Mouse (Mus musculus): ENCODE results near the gene Shroom3.

Shroom3 gene

GRCm38 (mm10) chr5:92961770-92962231 lies 278.6 kb downstream of the Shroom3 start:
- POLR2A ChIA-PET = interaction anchor here in 2 of 4 experiments (0.8 to 4.1 kb wide), 23 partner anchors 9 to 233 kb away, joined by 3 to 21 read pairs (median 4); no protein-coding TSS in a partner anchor

GRCm38 (mm10) chr5:92964691-92965090 lies 281.5 kb downstream of the Shroom3 start:
- POLR2A ChIA-PET = interaction anchor here in 3 of 4 experiments (0.7 to 1.5 kb wide), 10 partner anchors 9 to 210 kb away, joined by 3 to 10 read pairs (median 3); no protein-coding TSS in a partner anchor
- CTCF ChIA-PET = interaction anchor here in 3 of 4 experiments (0.6 to 1.7 kb wide), 4 partner anchors 9 to 236 kb away, joined by 3 to 10 read pairs (median 8); no protein-coding TSS in a partner anchor

More at GRCm38 (mm10) chr5:92961770-92962231, 278.6 kb downstream of the Shroom3 start:
- CTCF ChIA-PET = interaction anchor here (0.6 to 5.3 kb wide), 12 partner anchors 8 to 260 kb away, joined by 3 to 36 read pairs (median 8); no protein-coding TSS in a partner anchor

- POLR2A ChIA-PET = interaction anchor here in 3 of 4 experiments (0.6 to 1.4 kb wide), 14 partner anchors 10 to 907 kb away, joined by 3 to 12 read pairs (median 4); no protein-coding TSS in a partner anchor
- CTCF ChIA-PET = interaction anchor here in 2 of 4 experiments (0.6 to 4.2 kb wide), 6 partner anchors 12 to 292 kb away, joined by 3 to 59 read pairs (median 4); no protein-coding TSS in a partner anchor
Observed at GRCm38 (mm10) chr5:92967143-92967542, 283.9 kb downstream of the Shroom3 start.

GRCm38 (mm10) chr5:92967906-92968305 lies 284.7 kb downstream of the Shroom3 start:
- ChIA-PET CTCF (interaction anchor here in 2 of 4 experiments (0.7 to 4.2 kb wide), 7 partner anchors 8 to 1368 kb away, joined by 3 to 59 read pairs (median 3); no protein-coding TSS in a partner anchor), POLR2A (interaction anchor here in 3 of 4 experiments (0.6 to 1.4 kb wide), 9 partner anchors 10 to 908 kb away, joined by 3 to 10 read pairs (median 4); no protein-coding TSS in a partner anchor)

GRCm38 (mm10) chr5:92969443-92969842 lies 286.2 kb downstream of the Shroom3 start:
- CTCF ChIA-PET = interaction anchor here (0.6 to 4.2 kb wide), 28 partner anchors 8 to 359 kb away, joined by 3 to 61 read pairs (median 7); no protein-coding TSS in a partner anchor
- POLR2A ChIA-PET = interaction anchor here (0.7 to 2.2 kb wide), 12 partner anchors 8 to 883 kb away, joined by 3 to 14 read pairs (median 4); partner anchors contain the start of gene Shroom3 (in 1 of the 4)

- POLR2A ChIA-PET = interaction anchor here (0.6 to 2.2 kb wide), 18 partner anchors 8 to 271 kb away, joined by 3 to 8 read pairs (median 4); no protein-coding TSS in a partner anchor
Observed at GRCm38 (mm10) chr5:92969926-92970325, 286.7 kb downstream of the Shroom3 start.

GRCm38 (mm10) chr5:92970480-92970879 lies 287.2 kb downstream of the Shroom3 start:
- CTCF ChIA-PET = interaction anchor here (0.6 to 4.2 kb wide), 71 partner anchors 9 to 358 kb away, joined by 3 to 61 read pairs (median 4); partner anchors contain the start of gene Sowahb (in 1 of the 4)
- POLR2A ChIA-PET = interaction anchor here in 3 of 4 experiments (0.6 to 2.2 kb wide), 17 partner anchors 9 to 272 kb away, joined by 3 to 8 read pairs (median 4); no protein-coding TSS in a partner anchor

More at GRCm38 (mm10) chr5:92969926-92970325, 286.7 kb downstream of the Shroom3 start:
- CTCF ChIA-PET = interaction anchor here (0.6 to 4.2 kb wide), 54 partner anchors 8 to 358 kb away, joined by 3 to 61 read pairs (median 4); partner anchors contain the start of gene Sowahb (in 1 of the 4)

GRCm38 (mm10) chr5:92980393-92980792 lies 297.2 kb downstream of the Shroom3 start:
- CTCF ChIA-PET = interaction anchor here in 1 of 4 experiments (1.3 kb wide), 1 partner anchor 252 kb away, joined by 4 read pairs; no protein-coding TSS in a partner anchor
- POLR2A ChIA-PET = no interaction called here

GRCm38 (mm10) chr5:92980862-92981261 lies 297.6 kb downstream of the Shroom3 start:
- CTCF ChIA-PET = interaction anchor here in 1 of 4 experiments (1.3 kb wide), 1 partner anchor 253 kb away, joined by 4 read pairs; no protein-coding TSS in a partner anchor
- POLR2A ChIA-PET = no interaction called here

- ChIA-PET CTCF (interaction anchor here (0.6 to 3.0 kb wide), 13 partner anchors 9 to 341 kb away, joined by 3 to 25 read pairs (median 5); no protein-coding TSS in a partner anchor), POLR2A (interaction anchor here in 2 of 4 experiments (0.6 to 1.0 kb wide), 2 partner anchors 85 to 191 kb away, joined by 3 read pairs; no protein-coding TSS in a partner anchor)
Observed at GRCm38 (mm10) chr5:92982673-92983072, 299.4 kb downstream of the Shroom3 start.

GRCm38 (mm10) chr5:92983942-92984341 lies 300.7 kb downstream of the Shroom3 start:
- ChIA-PET POLR2A (interaction anchor here in 3 of 4 experiments (0.6 to 1.4 kb wide), 7 partner anchors 21 to 625 kb away, joined by 3 to 7 read pairs (median 3); no protein-coding TSS in a partner anchor), CTCF (interaction anchor here (0.6 to 3.0 kb wide), 17 partner anchors 8 to 886 kb away, joined by 3 to 25 read pairs (median 3); no protein-coding TSS in a partner anchor)

GRCm38 (mm10) chr5:92984692-92985091 lies 301.5 kb downstream of the Shroom3 start:
- ChIA-PET POLR2A (interaction anchor here in 3 of 4 experiments (0.7 to 7.1 kb wide), 5 partner anchors 21 to 626 kb away, joined by 3 to 71 read pairs (median 5); no protein-coding TSS in a partner anchor), CTCF (interaction anchor here (0.6 to 3.0 kb wide), 10 partner anchors 8 to 887 kb away, joined by 3 to 25 read pairs (median 4); no protein-coding TSS in a partner anchor)

- CTCF ChIA-PET = interaction anchor here in 1 of 4 experiments (1.4 kb wide), 1 partner anchor 15 kb away, joined by 3 read pairs; no protein-coding TSS in a partner anchor
- POLR2A ChIA-PET = interaction anchor here in 3 of 4 experiments (0.6 to 7.1 kb wide), 3 partner anchors 32 to 379 kb away, joined by 3 to 71 read pairs (median 3); no protein-coding TSS in a partner anchor
Observed at GRCm38 (mm10) chr5:92985391-92985790, 302.2 kb downstream of the Shroom3 start.

GRCm38 (mm10) chr5:92986651-92987610 lies 303.7 kb downstream of the Shroom3 start:
- ChIA-PET POLR2A (interaction anchor here in 3 of 4 experiments (0.5 to 7.1 kb wide), 37 partner anchors 9 to 312 kb away, joined by 3 to 71 read pairs (median 4); partner anchors contain the start of genes Sowahb (in 3 of the 3), Sept11 (in 2 of the 3), Ccdc158 (in 1 of the 3) and Ccng2 (in 1 of the 3)), CTCF (interaction anchor here in 3 of 4 experiments (0.7 to 2.0 kb wide), 6 partner anchors 9 to 259 kb away, joined by 3 to 8 read pairs (median 4); no protein-coding TSS in a partner anchor)

GRCm38 (mm10) chr5:92987891-92988768 lies 304.9 kb downstream of the Shroom3 start:
- POLR2A ChIA-PET = interaction anchor here in 3 of 4 experiments (0.6 to 7.1 kb wide), 42 partner anchors 8 to 391 kb away, joined by 3 to 71 read pairs (median 3); partner anchors contain the start of genes Ccng2 (in 2 of the 3), Sept11 (in 2 of the 3) and Sowahb (in 2 of the 3)
- CTCF ChIA-PET = interaction anchor here in 2 of 4 experiments (0.6 to 2.0 kb wide), 7 partner anchors 18 to 260 kb away, joined by 3 to 8 read pairs (median 3); no protein-coding TSS in a partner anchor
